Mouse (Mus musculus) embryonic facial prominence, embryonic 14.5 days (tissue): ENCODE measurements at regions not wholly inside any gene's neighbourhood (a gene's known extent, or its start where the extent isn't known, plus 50 kb on each side); places are given as distances from the start of the nearest gene placed in this dataset.

Experiments
- ATAC-seq: fragments of 200-750 bp; cut with Nextera tagmentation; 2 replicates; pipeline ENCODE4 v1.8.0; 2017; ENCODE audit warnings: low read depth, moderate number of reproducible peaks, moderate TSS enrichment
- DNase-seq: peaks from one replicate; pipeline ENCODE4 v3.0.0-alpha.2; 2015; ENCODE audit warnings: low spot score
- H3K27ac ChIP-seq: fragments of 300-500 bp; sonication (generic); replicated peaks from 2 replicates; pipeline ENCODE4 v1.5.1; 2014; ENCODE audit warnings: low read depth, mild to moderate bottlenecking, low read length, moderate library complexity
- H3K27me3 ChIP-seq: fragments of 300-500 bp; sonication (generic); replicated peaks from 2 replicates; pipeline ENCODE4 v1.6.1; 2014; ENCODE audit warnings: low read length; ENCODE audit not compliant: control insufficient read depth, insufficient read depth
- H3K36me3 ChIP-seq: fragments of 300-500 bp; sonication (generic); 2 replicates; pipeline ENCODE4 v1.6.1; 2014; ENCODE audit warnings: low read length, mixed read lengths; ENCODE audit not compliant: control insufficient read depth, insufficient read depth
- H3K4me1 ChIP-seq: fragments of 300-500 bp; sonication (generic); 2 replicates; pipeline ENCODE4 v1.6.1; 2014; ENCODE audit warnings: antibody characterized with exemption, low read length; ENCODE audit not compliant: control insufficient read depth, insufficient read depth
- H3K4me2 ChIP-seq: fragments of 300-500 bp; sonication (generic); 2 replicates; pipeline ENCODE4 v1.6.1; 2014; ENCODE audit warnings: low read depth, mild to moderate bottlenecking, low read length, moderate library complexity, mixed read lengths
- H3K4me3 ChIP-seq: fragments of 300-500 bp; sonication (generic); 2 replicates; pipeline ENCODE4 v1.5.1; 2014; ENCODE audit warnings: low read depth, mild to moderate bottlenecking, low read length
- H3K9ac ChIP-seq: fragments of 300-500 bp; sonication (generic); 2 replicates; pipeline ENCODE4 v1.6.1; 2014; ENCODE audit warnings: low read depth, mild to moderate bottlenecking, low read length, moderate library complexity, mixed read lengths
- H3K9me3 ChIP-seq: fragments of 300-500 bp; sonication (generic); 2 replicates; pipeline ENCODE4 v1.6.1; 2016; ENCODE audit warnings: low read length; ENCODE audit not compliant: control insufficient read depth
- WGBS: fragments of 180-500 bp; shearing (Covaris S2); extraction: QIAGEN DNeasy Blood & Tissue Kit; methylation state at CpG from one replicate; pipeline ENCODE4 v1.1.7; 2014; 5-methylcytosine and 5-hydroxymethylcytosine counted together

DNA sequence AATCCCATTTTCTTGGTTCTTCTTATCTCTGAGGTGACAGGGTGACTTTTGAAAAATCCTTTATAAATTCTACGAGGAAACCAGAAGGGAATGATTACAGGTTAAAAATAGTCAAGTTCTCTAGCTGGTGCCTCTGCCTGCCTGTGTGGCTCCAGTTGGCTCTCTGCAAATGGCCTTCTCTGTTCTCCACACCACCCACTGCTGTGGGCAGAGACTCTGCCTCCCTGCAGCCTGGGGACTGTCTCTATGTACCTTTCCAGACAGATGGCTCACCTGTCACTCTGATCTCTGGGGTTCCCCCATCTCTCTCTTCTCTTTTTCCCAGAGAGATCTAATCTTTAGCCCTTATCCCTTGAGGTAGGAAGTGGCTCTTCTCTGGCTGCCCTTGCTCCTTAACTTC lies 302.2 kb upstream of the Myt1l start:
- H3K27ac ChIP-seq: no peak overlapping the region
- no peak overlapping the region for H3K4me3 ChIP-seq
- H3K9me3 ChIP-seq: no peaks in the 10 kb centered on the region
- H3K27me3 ChIP-seq: no peaks in the 10 kb centered on the region
- H3K4me2 ChIP-seq: no peak overlapping the region
- H3K36me3 ChIP-seq: no peaks in the 10 kb centered on the region
- H3K4me1 ChIP-seq: no peaks in the 10 kb centered on the region
- H3K9ac ChIP-seq: no peak overlapping the region
- ATAC-seq (no peak), DNase-seq (no peak)
- 32% methylated on average over 1 of the region's 1 CpGs for WGBS

DNA sequence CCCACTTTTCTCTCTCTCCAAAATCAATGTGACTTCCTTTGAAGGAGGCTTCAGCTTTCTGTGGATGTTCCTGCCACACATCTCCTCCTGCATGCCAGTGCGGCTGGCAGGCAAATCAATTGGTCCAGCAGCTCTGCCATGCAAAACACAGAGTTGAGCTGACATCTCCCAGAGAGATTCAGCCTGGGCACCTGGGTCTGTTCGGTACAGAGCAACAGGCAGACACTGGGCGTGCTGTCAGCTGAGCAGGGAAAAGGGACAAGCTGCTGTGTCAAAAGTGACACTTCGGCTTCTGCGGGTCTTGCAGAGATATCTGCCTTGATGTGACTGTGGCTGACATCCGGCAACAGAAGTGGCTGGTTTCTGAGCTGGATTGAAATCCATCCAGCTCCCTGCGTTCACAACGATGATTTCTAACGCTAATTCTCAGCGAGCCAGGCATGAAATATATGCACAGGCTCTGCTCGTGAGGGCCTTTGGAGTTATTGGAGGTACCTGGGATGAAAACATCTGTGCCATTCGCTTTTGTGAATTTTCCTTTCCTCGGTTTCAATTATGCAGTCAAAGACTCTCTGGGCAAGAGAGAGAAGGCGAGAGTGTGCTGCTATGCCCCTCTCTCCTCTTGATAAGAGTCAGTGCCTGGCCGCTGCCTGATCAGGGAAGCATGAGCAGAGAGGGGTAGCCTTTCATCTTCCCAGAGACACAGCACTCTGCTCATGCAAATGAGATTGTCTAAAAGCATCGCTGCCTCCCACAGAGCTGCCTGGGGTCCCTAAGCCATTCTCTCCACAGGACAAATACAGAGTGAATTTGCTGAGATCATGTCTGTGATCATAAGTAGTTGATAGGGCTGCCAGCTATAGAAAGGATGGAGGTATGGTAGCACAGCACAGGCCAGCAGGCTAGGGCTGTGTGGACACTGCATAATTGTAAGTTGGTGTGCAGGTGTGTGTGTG lies 295.4 kb upstream of the Myt1l start:
- no peak for ATAC-seq
- DNase-seq: no peak
- 27% methylated on average over 16 of the region's 16 CpGs for WGBS
- Histone ChIP-seq H3K4me3 (no peak overlapping the region), H3K4me2 (0 out of 2 replicates have a peak overlapping the region, but pooled peaks have one; percentile 16), H3K9ac (no peak overlapping the region), H3K9me3 (no peaks in the 10 kb centered on the region), H3K27me3 (no peaks in the 10 kb centered on the region), H3K27ac (no peak overlapping the region), H3K4me1 (no peaks in the 10 kb centered on the region), H3K36me3 (no peaks in the 10 kb centered on the region)

DNA sequence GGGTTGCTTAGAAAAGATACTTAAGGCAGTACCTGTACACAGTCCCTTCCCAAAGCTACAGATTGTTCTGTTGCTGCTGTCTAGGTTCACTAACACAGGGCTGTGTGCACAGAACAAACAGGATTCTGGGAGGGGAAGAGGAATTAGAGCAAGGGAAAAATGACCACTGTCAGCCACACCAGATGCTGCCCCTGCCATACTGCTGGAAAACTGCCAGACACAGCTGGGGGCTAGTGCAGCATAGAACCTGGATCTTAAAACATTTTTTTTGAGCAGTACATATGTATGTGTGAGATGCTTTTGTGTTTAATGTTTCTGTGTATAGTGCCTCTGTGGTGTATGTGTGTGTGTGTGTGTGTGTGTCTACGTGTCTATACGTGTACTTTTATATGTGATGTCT lies 291.7 kb upstream of the Myt1l start:
- DNase-seq (no peak), ATAC-seq (no peak)
- Histone ChIP-seq H3K27ac (no peak overlapping the region), H3K4me1 (no peaks in the 10 kb centered on the region), H3K4me2 (no peak overlapping the region), H3K9ac (no peak overlapping the region), H3K4me3 (no peak overlapping the region), H3K27me3 (no peaks in the 10 kb centered on the region), H3K36me3 (no peaks in the 10 kb centered on the region), H3K9me3 (no peaks in the 10 kb centered on the region)
- 92% methylated on average over 2 of the region's 2 CpGs for WGBS

DNA sequence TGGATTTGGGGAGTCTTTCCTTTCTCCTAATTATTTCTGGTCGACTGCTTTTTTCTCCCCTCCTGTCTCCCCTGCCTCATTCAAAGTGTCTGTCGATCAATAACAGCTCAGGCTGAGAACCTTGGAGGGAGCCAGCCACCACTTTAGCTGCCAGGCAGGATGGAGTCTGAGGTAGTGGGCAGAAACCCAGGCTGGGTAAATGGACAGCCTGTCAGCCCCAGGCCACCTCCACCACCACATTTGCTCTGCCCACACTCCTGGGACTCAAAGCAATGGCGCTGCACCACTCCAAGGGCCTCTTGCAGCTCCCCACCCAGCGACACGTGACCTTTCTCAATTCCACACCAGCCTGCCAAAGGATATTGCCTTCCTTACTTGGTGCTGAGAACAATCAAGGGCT lies 290.7 kb upstream of the Myt1l start:
- Histone ChIP-seq H3K4me1 (no peaks in the 10 kb centered on the region), H3K36me3 (no peaks in the 10 kb centered on the region), H3K4me3 (no peak overlapping the region), H3K9me3 (no peaks in the 10 kb centered on the region), H3K4me2 (no peak overlapping the region), H3K27me3 (no peaks in the 10 kb centered on the region), H3K27ac (no peak overlapping the region), H3K9ac (no peak overlapping the region)
- no peak for DNase-seq
- ATAC-seq: no peak
- 63% methylated on average over 5 of the region's 5 CpGs for WGBS

DNA sequence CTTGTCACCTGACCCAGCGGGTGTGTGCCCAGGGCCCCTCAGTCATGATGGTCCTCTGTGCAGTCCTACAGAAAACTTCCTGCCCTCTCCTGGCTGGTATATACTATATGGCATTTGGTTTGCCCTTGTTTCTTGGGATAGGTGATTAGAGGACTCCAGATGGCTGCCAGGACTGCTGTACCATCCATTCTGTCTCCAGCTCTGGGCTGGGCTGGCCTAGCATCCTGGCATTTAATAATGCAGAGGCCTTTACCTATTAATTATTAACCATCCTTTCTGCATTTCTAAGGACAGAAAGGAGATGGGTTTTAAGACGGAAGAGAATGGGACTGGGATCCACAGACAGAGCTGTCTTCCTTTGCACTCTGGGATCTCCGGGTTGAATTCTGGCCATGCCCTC lies 288.7 kb upstream of the Myt1l start:
- no peak overlapping the region for H3K9ac ChIP-seq
- no peaks in the 10 kb centered on the region for H3K4me1 ChIP-seq
- no peak for ATAC-seq
- H3K9me3 ChIP-seq: no peaks in the 10 kb centered on the region
- no peaks in the 10 kb centered on the region for H3K27me3 ChIP-seq
- no peak overlapping the region for H3K4me2 ChIP-seq
- no peak overlapping the region for H3K27ac ChIP-seq
- no peak overlapping the region for H3K4me3 ChIP-seq
- DNase-seq: no peak
- WGBS: 77% methylated on average over 3 of the region's 3 CpGs
- H3K36me3 ChIP-seq: no peaks in the 10 kb centered on the region

DNA sequence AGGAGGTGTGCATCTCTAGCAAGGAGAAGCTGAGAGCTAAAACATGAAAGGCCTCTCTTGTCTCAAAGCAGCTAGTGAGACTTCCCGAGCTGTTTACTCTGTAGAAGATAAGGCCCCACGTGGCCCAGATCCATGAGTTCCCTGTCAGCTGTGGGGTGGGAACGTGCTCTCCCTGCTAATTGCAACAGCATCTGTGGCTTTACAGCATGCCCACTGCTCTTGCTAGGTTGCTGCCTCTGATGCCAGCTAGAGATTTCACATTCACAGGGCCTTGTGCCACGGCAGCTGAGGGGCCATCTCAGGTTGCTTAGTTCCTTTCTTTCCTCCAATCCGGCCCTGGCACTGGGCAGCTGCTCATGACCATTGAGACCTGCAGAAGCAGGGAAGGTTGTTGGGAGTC lies 288.2 kb upstream of the Myt1l start:
- WGBS: 31% methylated on average over 5 of the region's 5 CpGs
- ATAC-seq: no peak
- H3K4me3 ChIP-seq: no peak overlapping the region
- H3K27ac ChIP-seq: no peak overlapping the region
- no peaks in the 10 kb centered on the region for H3K4me1 ChIP-seq
- no peak overlapping the region for H3K4me2 ChIP-seq
- no peak overlapping the region for H3K9ac ChIP-seq
- DNase-seq: peak; percentile 47
- H3K36me3 ChIP-seq: no peaks in the 10 kb centered on the region
- H3K9me3 ChIP-seq: no peaks in the 10 kb centered on the region
- no peaks in the 10 kb centered on the region for H3K27me3 ChIP-seq

DNA sequence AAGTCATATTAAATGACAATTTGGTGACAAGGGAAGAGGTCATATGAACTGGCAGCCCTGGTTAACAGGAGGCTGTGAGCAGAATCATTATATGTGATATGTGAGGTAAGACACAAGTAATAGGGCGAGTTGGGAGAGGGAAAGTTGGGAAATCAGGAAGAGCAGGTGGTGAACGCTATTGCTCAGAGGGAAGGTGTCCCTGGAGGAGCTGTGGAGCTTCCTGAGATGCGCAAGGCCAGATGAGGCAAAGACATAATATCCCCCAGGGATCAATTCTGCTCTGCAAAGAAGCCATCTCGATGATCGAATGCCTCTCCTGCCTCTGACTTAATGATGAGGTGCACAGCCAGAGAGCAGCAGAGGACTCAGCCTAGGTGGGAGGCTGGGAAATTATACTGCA lies 285.1 kb upstream of the Myt1l start:
- ATAC-seq: peak; percentile 73
- H3K27ac ChIP-seq: no peak overlapping the region
- WGBS: 80% methylated on average over 4 of the region's 5 CpGs
- H3K4me1 ChIP-seq: no peaks in the 10 kb centered on the region
- no peaks in the 10 kb centered on the region for H3K27me3 ChIP-seq
- no peak overlapping the region for H3K9ac ChIP-seq
- H3K9me3 ChIP-seq: no peaks in the 10 kb centered on the region
- H3K36me3 ChIP-seq: no peaks in the 10 kb centered on the region
- peak; percentile 56 for DNase-seq
- H3K4me3 ChIP-seq: no peak overlapping the region
- H3K4me2 ChIP-seq: no peak overlapping the region

DNA sequence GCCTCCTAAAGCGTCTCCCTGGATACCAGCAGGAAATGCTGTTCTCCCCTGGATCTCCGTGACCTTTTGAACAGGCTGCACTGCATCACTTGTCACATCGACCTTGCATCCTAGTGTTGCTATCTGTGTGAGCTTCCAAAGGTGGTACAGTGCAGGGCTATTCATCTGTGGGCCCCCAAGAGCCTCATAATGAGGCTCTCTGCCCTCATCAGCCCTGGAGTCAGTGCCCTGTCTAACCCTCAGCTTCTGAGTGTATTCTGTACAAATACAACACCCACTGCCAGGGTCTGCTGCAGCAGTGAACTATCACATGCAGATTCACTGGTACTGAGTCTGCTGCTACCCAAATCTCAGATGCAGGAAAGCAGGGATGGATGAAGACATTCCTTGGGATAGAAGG lies 282.1 kb upstream of the Myt1l start:
- Histone ChIP-seq H3K27ac (no peak overlapping the region), H3K9ac (no peak overlapping the region), H3K27me3 (no peaks in the 10 kb centered on the region), H3K4me3 (no peak overlapping the region), H3K36me3 (no peaks in the 10 kb centered on the region), H3K4me1 (no peaks in the 10 kb centered on the region), H3K9me3 (no peaks in the 10 kb centered on the region), H3K4me2 (no peak overlapping the region)
- no peak for ATAC-seq
- WGBS: 47% methylated on average over 3 of the region's 3 CpGs
- DNase-seq: no peak

DNA sequence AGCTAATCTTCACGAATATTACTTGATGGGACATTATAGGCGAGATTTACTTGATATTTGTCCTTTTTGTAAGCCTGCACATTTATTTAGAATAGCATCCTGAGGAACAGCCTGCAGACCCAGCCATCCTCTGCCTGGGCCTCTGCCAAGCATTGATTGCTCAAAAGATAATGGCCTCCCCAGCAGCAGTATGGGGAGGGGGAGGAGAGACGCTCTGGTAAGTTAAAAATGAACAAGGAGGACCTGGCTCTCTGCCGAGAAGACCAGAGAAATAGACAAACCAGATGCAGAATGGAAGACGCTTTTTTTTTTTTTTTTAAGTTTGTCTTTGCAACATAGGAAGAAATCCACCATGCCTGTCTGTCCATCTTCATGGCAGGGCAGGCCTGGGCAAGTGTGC lies 280.8 kb upstream of the Myt1l start:
- Histone ChIP-seq H3K27me3 (no peaks in the 10 kb centered on the region), H3K27ac (no peak overlapping the region), H3K9ac (no peak overlapping the region), H3K4me2 (no peak overlapping the region), H3K36me3 (no peaks in the 10 kb centered on the region), H3K4me1 (no peaks in the 10 kb centered on the region), H3K9me3 (no peaks in the 10 kb centered on the region), H3K4me3 (no peak overlapping the region)
- ATAC-seq (no peak), DNase-seq (peak; percentile 83)
- 45% methylated on average over 5 of the region's 5 CpGs for WGBS
